Mouse (Mus musculus) forebrain, embryonic 16.5 days (tissue): ENCODE measurements around the gene Unc5c. TPM values are rescaled to one million over a fixed set of nuclear protein-coding genes. Genes with fewer than 3 reads are reported as not detected.

Experiments
- ATAC-seq: fragments of 200-750 bp; cut with Nextera tagmentation; 2 replicates; pipeline ENCODE4 v1.8.0; 2017; ENCODE audit warnings: mild to moderate bottlenecking, moderate library complexity
- H3K27ac ChIP-seq: fragments of 300-500 bp; sonication (generic); 2 replicates; pipeline ENCODE4 v1.5.1; 2014; ENCODE audit warnings: low read length, control low read depth
- H3K27me3 ChIP-seq: fragments of 300-500 bp; sonication (generic); replicated peaks from 2 replicates; pipeline ENCODE4 v1.6.1; 2014; ENCODE audit warnings: low read length; ENCODE audit not compliant: control insufficient read depth, insufficient read depth
- H3K36me3 ChIP-seq: fragments of 300-500 bp; sonication (generic); 2 replicates; pipeline ENCODE4 v1.6.1; 2014; ENCODE audit not compliant: control insufficient read depth, insufficient read depth
- H3K4me1 ChIP-seq: fragments of 300-500 bp; sonication (generic); replicated peaks from 2 replicates; pipeline ENCODE4 v1.6.1; 2014; ENCODE audit warnings: low read length; ENCODE audit not compliant: control insufficient read depth, insufficient read depth
- H3K4me2 ChIP-seq: fragments of 300-500 bp; sonication (generic); 2 replicates; pipeline ENCODE4 v1.6.1; 2014; ENCODE audit warnings: mild to moderate bottlenecking, low read length, control low read depth
- H3K4me3 ChIP-seq: fragments of 300-500 bp; sonication (generic); replicated peaks from 2 replicates; pipeline ENCODE4 v1.5.1; 2014; ENCODE audit warnings: mild to moderate bottlenecking, low read length, control low read depth
- H3K9ac ChIP-seq: fragments of 300-500 bp; sonication (generic); replicated peaks from 2 replicates; pipeline ENCODE4 v1.6.1; 2014; ENCODE audit warnings: low read depth, low read length, control low read depth
- H3K9me3 ChIP-seq: fragments of 300-500 bp; sonication (generic); 2 replicates; pipeline ENCODE4 v1.6.1; 2016; ENCODE audit warnings: low read length; ENCODE audit not compliant: control insufficient read depth
- WGBS: fragments of 180-500 bp; shearing (Covaris S2); extraction: QIAGEN DNeasy Blood & Tissue Kit; methylation state at CpG from one replicate; pipeline ENCODE4 v1.1.7; 2014; 5-methylcytosine and 5-hydroxymethylcytosine counted together
- polyA plus RNA-seq: library from polyadenylated mRNA; unstranded; fragments of >200 nt; fragmentation: Nextera tagmentation; extraction: Ambion mirVana; gene quantifications from 2 replicates; pipeline ENCODE4 v1.2.1, GENCODE M21; 2015

The Unc5c gene
- polyA plus RNA-seq, 1 experiment from 2014 or later: 7.9 TPM

DNA sequence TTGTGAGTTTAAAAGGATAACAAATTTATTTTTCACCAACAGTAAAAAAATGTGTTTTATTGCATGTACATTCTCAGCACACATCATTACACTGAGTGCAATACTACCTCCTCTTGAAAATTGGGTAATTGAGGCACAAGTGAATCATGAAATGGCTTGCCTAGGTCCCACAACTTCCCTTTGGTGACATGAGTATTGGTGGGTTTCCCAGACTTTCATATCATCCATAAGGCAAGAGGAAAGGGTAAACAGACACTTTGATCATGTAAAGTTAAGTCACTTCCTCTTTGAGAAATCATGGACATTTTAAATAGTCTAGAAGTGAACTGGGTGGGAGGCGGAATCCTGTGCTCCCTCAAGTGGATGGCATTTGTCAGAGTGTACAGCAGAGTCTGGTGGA, 73.1 kb downstream of the Unc5c start:
- 0 out of 2 replicates have a peak, but pooled peaks cover 2% of the 10 kb centered on the region for H3K9me3 ChIP-seq
- WGBS: 90% methylated on average over 1 of the region's 1 CpGs
- H3K4me1 ChIP-seq: no peaks in the 10 kb centered on the region
- no peaks in the 10 kb centered on the region for H3K36me3 ChIP-seq
- no peak overlapping the region for H3K4me3 ChIP-seq
- ATAC-seq: no peak
- H3K27me3 ChIP-seq: no peaks in the 10 kb centered on the region
- no peak overlapping the region for H3K9ac ChIP-seq
- H3K27ac ChIP-seq: no peak overlapping the region
- H3K4me2 ChIP-seq: no peak overlapping the region

DNA sequence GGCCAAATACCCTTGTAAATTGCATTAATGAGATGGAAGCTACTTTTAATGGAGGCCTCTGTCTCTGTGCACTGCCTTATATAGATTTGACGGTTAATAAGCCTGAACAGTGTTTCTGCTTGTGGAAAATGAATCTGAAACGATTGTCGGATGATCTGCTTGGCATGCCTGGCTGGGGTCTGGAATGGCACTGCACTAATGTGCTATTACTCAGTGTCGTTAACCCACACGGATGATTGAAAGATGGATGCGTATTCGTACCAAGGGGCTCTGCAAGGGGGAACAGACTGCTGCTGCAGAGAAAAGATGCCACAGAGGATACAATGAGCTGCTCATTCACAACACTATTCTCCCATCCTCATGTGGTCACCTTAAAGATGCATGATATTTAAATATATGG, 75.7 kb downstream of the Unc5c start:
- H3K4me1 ChIP-seq: no peaks in the 10 kb centered on the region
- H3K9ac ChIP-seq: no peak overlapping the region
- 33% methylated on average over 7 of the region's 7 CpGs for WGBS
- no peaks in the 10 kb centered on the region for H3K36me3 ChIP-seq
- H3K4me2 ChIP-seq: no peak overlapping the region
- no peak for ATAC-seq
- H3K9me3 ChIP-seq: 0 out of 2 replicates have a peak, but pooled peaks cover 2% of the 10 kb centered on the region
- H3K4me3 ChIP-seq: no peak overlapping the region
- no peak overlapping the region for H3K27ac ChIP-seq
- no peaks in the 10 kb centered on the region for H3K27me3 ChIP-seq

DNA sequence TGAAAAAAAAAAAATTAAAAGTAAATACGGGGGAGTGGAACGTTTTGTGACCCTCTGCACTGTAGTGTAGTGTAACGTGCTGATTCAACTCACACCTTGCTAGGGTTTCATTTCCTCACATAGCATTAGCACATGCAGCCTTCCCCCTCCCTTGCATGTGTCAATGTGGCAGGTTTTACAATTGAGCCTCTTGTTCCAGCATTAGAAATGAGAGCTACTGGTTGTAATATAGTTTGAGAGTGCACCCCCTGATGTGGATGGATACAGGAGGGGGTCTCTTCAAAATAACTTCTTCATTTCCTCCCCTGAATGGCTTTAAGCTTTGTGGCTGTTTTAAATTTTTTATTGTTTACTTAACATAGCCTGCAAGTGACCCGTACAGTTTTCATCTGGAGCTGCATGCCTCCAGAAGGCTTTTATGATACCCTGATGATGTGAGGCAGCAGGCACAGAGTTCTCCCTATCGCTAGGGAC, 82.4 kb downstream of the Unc5c start:
- no peak overlapping the region for H3K4me3 ChIP-seq
- no peak overlapping the region for H3K4me2 ChIP-seq
- no peak for ATAC-seq
- no peaks in the 10 kb centered on the region for H3K4me1 ChIP-seq
- no peaks in the 10 kb centered on the region for H3K9me3 ChIP-seq
- no peaks in the 10 kb centered on the region for H3K36me3 ChIP-seq
- H3K27ac ChIP-seq: no peak overlapping the region
- WGBS: 48% methylated on average over 5 of the region's 5 CpGs
- no peaks in the 10 kb centered on the region for H3K27me3 ChIP-seq
- H3K9ac ChIP-seq: no peak overlapping the region

DNA sequence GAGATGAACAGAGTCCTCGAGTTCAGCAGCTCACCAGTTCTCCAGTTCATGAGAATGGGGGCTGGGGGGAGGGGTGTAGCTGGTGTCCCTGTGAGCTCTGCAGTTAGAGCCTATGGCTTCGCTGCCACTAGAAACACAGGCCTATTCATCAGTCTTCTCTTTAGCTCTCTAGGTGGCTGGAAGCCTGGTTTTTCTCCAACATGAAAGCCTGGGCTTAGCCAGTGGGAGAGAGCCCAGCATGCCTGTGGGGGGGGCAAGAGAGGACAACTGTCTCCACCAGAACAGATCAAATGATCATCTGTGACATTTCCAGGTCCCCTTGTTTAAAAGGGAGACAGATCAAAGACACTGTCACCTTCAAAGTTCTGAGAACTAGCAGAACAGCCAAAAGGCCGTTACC, 84.6 kb downstream of the Unc5c start:
- Histone ChIP-seq H3K9me3 (no peaks in the 10 kb centered on the region), H3K4me1 (no peaks in the 10 kb centered on the region), H3K9ac (no peak overlapping the region), H3K4me2 (no peak overlapping the region), H3K27me3 (no peaks in the 10 kb centered on the region), H3K27ac (no peak overlapping the region), H3K4me3 (no peak overlapping the region), H3K36me3 (no peaks in the 10 kb centered on the region)
- no peak for ATAC-seq
- WGBS: 24% methylated on average over 3 of the region's 3 CpGs

DNA sequence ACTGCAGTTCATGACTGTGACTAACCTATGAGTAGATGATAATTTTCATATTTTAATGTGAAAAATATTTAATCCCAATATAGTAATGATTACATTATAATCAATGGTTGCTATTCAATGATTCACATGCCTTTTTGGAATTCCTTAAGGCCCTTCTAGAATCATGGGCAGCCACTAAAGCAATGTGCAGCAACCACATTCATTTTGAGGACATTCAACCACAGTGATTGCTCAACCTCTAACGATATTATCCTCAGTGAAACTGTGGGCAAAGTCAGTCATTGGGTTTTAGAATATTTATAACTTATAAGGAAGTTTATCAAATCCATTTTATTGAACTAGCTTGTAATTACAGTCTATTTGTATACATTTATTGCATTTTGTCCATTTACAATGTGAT, 87.9 kb downstream of the Unc5c start:
- no peaks in the 10 kb centered on the region for H3K4me1 ChIP-seq
- no peak overlapping the region for H3K4me2 ChIP-seq
- H3K9me3 ChIP-seq: no peaks in the 10 kb centered on the region
- no peak overlapping the region for H3K4me3 ChIP-seq
- H3K27me3 ChIP-seq: no peaks in the 10 kb centered on the region
- no peaks in the 10 kb centered on the region for H3K36me3 ChIP-seq
- no peak for ATAC-seq
- H3K27ac ChIP-seq: no peak overlapping the region
- H3K9ac ChIP-seq: no peak overlapping the region
- 100% methylated on average over 1 of the region's 1 CpGs for WGBS

DNA sequence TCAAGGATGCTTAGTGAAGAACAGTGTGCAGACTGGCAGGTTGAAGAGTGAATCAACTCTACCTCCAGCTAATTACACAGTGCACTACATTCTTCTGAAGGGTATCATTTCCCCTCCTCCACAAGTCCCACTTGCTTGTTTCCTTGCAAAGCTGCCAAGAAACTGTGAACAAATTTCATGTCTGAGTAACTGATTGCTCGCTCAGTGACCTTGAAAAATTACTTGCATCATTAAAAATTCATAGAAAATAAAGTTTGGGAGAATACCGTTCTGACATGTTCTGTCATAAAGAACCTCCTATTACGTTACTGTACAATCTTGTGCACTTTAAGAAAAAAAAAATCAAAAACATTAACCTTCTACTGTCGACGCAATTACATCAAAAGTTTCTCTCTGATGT, 92.1 kb downstream of the Unc5c start:
- Histone ChIP-seq H3K36me3 (no peaks in the 10 kb centered on the region), H3K27ac (no peak overlapping the region), H3K9me3 (no peaks in the 10 kb centered on the region), H3K4me2 (no peak overlapping the region), H3K9ac (no peak overlapping the region), H3K4me3 (no peak overlapping the region), H3K4me1 (no peaks in the 10 kb centered on the region), H3K27me3 (no peaks in the 10 kb centered on the region)
- 80% methylated on average over 5 of the region's 5 CpGs for WGBS
- no peak for ATAC-seq

DNA sequence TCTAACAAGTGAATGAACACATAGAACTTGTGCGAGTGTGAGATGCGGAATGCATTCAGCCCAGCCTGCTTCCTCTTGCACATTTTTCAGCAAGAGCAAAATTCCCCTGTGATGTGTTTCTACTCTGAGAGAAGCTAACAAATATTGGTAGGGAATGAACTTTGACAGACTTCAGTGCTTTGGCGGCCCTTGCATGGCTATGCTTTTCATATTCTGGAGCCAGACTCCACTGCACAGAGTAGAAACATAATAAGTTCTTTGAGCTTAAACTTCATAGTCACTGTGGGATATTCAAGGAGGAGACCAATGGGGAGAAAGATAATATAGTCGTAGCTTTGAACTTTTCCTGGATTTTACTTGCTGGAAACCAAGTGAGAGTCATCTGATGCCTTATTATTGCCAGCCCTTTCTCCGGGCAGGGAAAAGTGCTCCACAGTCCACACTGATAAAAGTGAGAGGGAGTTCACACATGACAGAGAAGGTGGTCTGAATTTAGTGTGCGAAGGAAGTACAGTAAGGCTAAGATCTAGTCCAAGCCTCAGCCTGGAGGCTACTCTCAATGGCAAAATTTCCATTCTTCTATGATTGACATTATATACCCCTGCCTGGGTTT, 110.2 kb downstream of the Unc5c start:
- Histone ChIP-seq H3K4me1 (no peaks in the 10 kb centered on the region), H3K27me3 (peaks cover 4% of the 10 kb centered on the region; the same call in 1 of the 2 replicates), H3K36me3 (no peaks in the 10 kb centered on the region), H3K4me2 (no peak overlapping the region), H3K9me3 (no peaks in the 10 kb centered on the region), H3K4me3 (no peak overlapping the region), H3K27ac (no peak overlapping the region), H3K9ac (no peak overlapping the region)
- ATAC-seq: no peak
- WGBS: 77% methylated on average over 6 of the region's 6 CpGs

DNA sequence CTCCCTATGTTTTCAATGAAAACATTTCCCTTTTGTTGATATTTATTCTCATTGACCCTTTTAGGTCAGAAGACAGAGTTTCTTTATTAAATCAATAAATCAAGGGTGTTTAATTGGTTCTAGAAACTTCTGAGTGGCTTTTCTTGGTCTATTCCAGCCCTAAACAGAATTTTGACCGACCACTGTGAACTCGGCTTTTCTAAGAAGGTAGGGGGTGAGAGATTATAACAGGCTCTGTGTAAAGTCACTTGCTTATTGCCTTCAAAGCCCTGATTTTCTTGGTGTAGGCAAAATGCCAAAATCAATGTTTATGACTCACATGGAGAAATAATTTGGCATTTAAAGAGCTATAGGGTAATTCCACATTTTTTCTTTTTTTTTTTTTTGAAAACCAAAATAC, 112.4 kb downstream of the Unc5c start:
- Histone ChIP-seq H3K4me3 (no peak overlapping the region), H3K36me3 (no peaks in the 10 kb centered on the region), H3K9me3 (no peaks in the 10 kb centered on the region), H3K4me1 (no peaks in the 10 kb centered on the region), H3K9ac (no peak overlapping the region), H3K4me2 (no peak overlapping the region), H3K27me3 (peaks cover 4% of the 10 kb centered on the region; the same call in 1 of the 2 replicates), H3K27ac (no peak overlapping the region)
- ATAC-seq: no peak
- 26% methylated on average over 2 of the region's 2 CpGs for WGBS

DNA sequence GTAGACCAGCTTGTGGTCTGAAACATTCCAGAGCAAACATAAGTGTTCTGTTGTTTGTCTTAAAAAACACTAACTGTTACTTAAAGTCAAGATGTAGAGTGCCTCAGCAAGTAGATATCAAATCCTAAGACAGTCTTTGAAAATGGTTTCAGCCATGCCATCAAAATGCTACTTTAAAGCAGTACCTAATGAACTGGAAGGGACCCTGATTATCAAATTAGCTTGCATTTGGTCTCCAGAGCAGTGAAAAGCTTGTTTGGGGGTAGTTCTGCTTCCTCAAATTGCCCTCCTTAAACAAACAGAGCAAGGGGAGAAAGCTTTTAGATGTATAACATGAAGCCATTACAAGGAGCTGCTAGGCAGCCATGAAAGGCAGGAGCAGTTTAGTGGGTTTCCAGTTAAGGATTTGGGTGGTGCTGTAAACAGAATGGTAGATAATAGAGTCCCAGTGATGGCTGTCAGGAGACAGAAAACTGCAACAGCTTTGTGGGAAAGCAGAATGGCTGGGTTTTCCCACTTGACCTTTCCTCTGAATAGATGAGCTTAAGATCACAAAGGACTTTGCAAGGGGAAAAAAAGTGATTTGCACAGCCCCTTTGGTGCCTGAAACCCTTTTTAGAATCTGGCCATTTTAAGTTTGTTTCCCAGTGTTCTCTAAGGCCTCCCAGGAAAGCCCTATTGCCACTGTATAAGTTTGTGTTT, 116.3 kb downstream of the Unc5c start:
- Histone ChIP-seq H3K4me3 (no peak overlapping the region), H3K36me3 (no peaks in the 10 kb centered on the region), H3K27ac (no peak overlapping the region), H3K9ac (no peak overlapping the region), H3K9me3 (peaks cover 2% of the 10 kb centered on the region; the same call in 1 of the 2 replicates), H3K4me1 (no peaks in the 10 kb centered on the region), H3K4me2 (no peak overlapping the region), H3K27me3 (peaks cover 9% of the 10 kb centered on the region; the same call in 1 of the 2 replicates)
- ATAC-seq: peak; percentile 69
